Mouse (Mus musculus) MEL (cell line): Measurements from ENCODE around the gene Gm10644. TPM values are rescaled to one million over a fixed set of nuclear protein-coding genes. Genes with fewer than 3 reads are reported as not detected.

Source experiments
- DNase-seq: peaks from one replicate; pipeline ENCODE4 v3.0.0; 2011; ENCODE audit warnings: low read depth, low spot score
- H3K27ac ChIP-seq: 2 replicates; pipeline ENCODE4 v1.5.1; 2012; ENCODE audit warnings: low read depth, mild to moderate bottlenecking, control low read depth, low read length, moderate library complexity; ENCODE audit not compliant: control insufficient read depth
- H3K27me3 ChIP-seq, 2 experiments: fragments of 150-350 bp in 1 of 2; sonication (generic) in 1 of 2; 2 replicates each; pipeline ENCODE4 v1.6.1; 2012; ENCODE audit warnings: low read length in 2 of 2, mild to moderate bottlenecking in 2 of 2, improper control_type of control experiment in 1 of 2, moderate library complexity in 1 of 2; ENCODE audit not compliant: insufficient read depth in 2 of 2, control insufficient read depth in 1 of 2
- H3K36me3 ChIP-seq, 2 experiments: 2 replicates each; pipeline ENCODE4 v1.6.1; 2012 to 2014; ENCODE audit warnings: low read length in 2 of 2, improper control_type of control experiment in 1 of 2, inconsistent platforms in 1 of 2, mild to moderate bottlenecking in 1 of 2; ENCODE audit not compliant: insufficient read depth in 2 of 2, control insufficient read depth in 1 of 2
- H3K4me1 ChIP-seq, 2 experiments: fragments of 150-350 bp in 1 of 2; sonication (generic) in 1 of 2; 2 replicates each; pipeline ENCODE4 v1.6.1; 2012; ENCODE audit warnings: low read length in 2 of 2, improper control_type of control experiment in 1 of 2, mild to moderate bottlenecking in 1 of 2; ENCODE audit not compliant: insufficient read depth in 2 of 2, control insufficient read depth in 1 of 2
- H3K4me3 ChIP-seq, 2 experiments: fragments of 150-350 bp in 1 of 2; sonication (generic) in 1 of 2; 2 replicates each; pipeline ENCODE4 v1.5.1; 2012; ENCODE audit warnings: low read depth in 2 of 2, low read length in 2 of 2, mild to moderate bottlenecking in 2 of 2, moderate library complexity in 2 of 2, control low read depth in 1 of 2, improper control_type of control experiment in 1 of 2; ENCODE audit not compliant: control insufficient read depth in 1 of 2, insufficient read depth in 1 of 2
- H3K79me2 ChIP-seq: 2 replicates; pipeline ENCODE4 v1.6.1; 2012; ENCODE audit warnings: mild to moderate bottlenecking, low read length, moderate library complexity; ENCODE audit not compliant: control insufficient read depth, poor library complexity, insufficient read depth
- H3K9ac ChIP-seq: 2 replicates; pipeline ENCODE4 v1.6.1; 2012; ENCODE audit warnings: low read depth, mild to moderate bottlenecking, control low read depth, low read length, moderate library complexity; ENCODE audit not compliant: control insufficient read depth, poor library complexity, severe bottlenecking
- H3K9me3 ChIP-seq: fragments of 150-350 bp; sonication (generic); replicated peaks from 2 replicates; pipeline ENCODE4 v1.6.1; 2012; ENCODE audit warnings: mild to moderate bottlenecking, low read length, improper control_type of control experiment, moderate library complexity; ENCODE audit not compliant: insufficient read depth
- BHLHE40 ChIP-seq: IDR thresholded peaks from 2 replicates; pipeline ENCODE4 v1.6.1; 2012; ENCODE audit warnings: low read depth, mild to moderate bottlenecking, inconsistent platforms, low read length, improper control_type of control experiment, borderline replicate concordance
- CHD2 ChIP-seq: IDR thresholded peaks from 2 replicates; pipeline ENCODE4 v1.6.1; 2011; ENCODE audit warnings: low read length, improper control_type of control experiment
- ETS1 ChIP-seq: IDR thresholded peaks from 2 replicates; pipeline ENCODE4 v1.6.1; 2012; ENCODE audit warnings: low read depth, mild to moderate bottlenecking, inconsistent platforms, low read length, improper control_type of control experiment, moderate library complexity
- GATA1 ChIP-seq: IDR thresholded peaks from 2 replicates; pipeline ENCODE4 v1.6.1; 2011; ENCODE audit warnings: low read depth, low read length, improper control_type of control experiment
- JUND ChIP-seq: IDR thresholded peaks from 2 replicates; pipeline ENCODE4 v1.6.1; 2011; ENCODE audit warnings: low read depth, mild to moderate bottlenecking, improper control_type of control experiment, low read length
- MYC ChIP-seq: IDR thresholded peaks from 2 replicates; pipeline ENCODE4 v1.6.1; 2011; ENCODE audit warnings: low read depth, mild to moderate bottlenecking, low read length, improper control_type of control experiment, moderate library complexity
- POLR2AphosphoS2 ChIP-seq: IDR thresholded peaks from 2 replicates; pipeline ENCODE4 v1.6.1; 2011; ENCODE audit warnings: low read length, improper control_type of control experiment
- RAD21 ChIP-seq: IDR thresholded peaks from 2 replicates; pipeline ENCODE4 v1.6.1; 2011; ENCODE audit warnings: mild to moderate bottlenecking, low read depth, low read length, improper control_type of control experiment
- RCOR1 ChIP-seq: IDR thresholded peaks from 2 replicates; pipeline ENCODE4 v1.6.1; 2012; ENCODE audit warnings: low read depth, mild to moderate bottlenecking, inconsistent platforms, low read length, improper control_type of control experiment
- SMC3 ChIP-seq: IDR thresholded peaks from 2 replicates; pipeline ENCODE4 v1.6.1; 2011; ENCODE audit warnings: low read depth, low read length, improper control_type of control experiment
- TBP ChIP-seq: IDR thresholded peaks from 2 replicates; pipeline ENCODE4 v1.8.0; 2011; ENCODE audit warnings: low read depth, low read length, improper control_type of control experiment
- TCF12 ChIP-seq: IDR thresholded peaks from 2 replicates; pipeline ENCODE4 v1.6.1; 2014; ENCODE audit warnings: low read depth, mild to moderate bottlenecking, inconsistent platforms, low read length, improper control_type of control experiment, moderate library complexity
- USF1 ChIP-seq: IDR thresholded peaks from 2 replicates; pipeline ENCODE4 v1.6.1; 2014; ENCODE audit warnings: low read depth, mild to moderate bottlenecking, inconsistent platforms, low read length, improper control_type of control experiment, moderate library complexity
- ZC3H11A ChIP-seq: IDR thresholded peaks from 2 replicates; pipeline ENCODE4 v1.6.1; 2012; ENCODE audit warnings: low read depth, mild to moderate bottlenecking, inconsistent platforms, low read length, improper control_type of control experiment
- ZKSCAN1 ChIP-seq: IDR thresholded peaks from 2 replicates; pipeline ENCODE4 v1.6.1; 2012; ENCODE audit warnings: low read depth, mild to moderate bottlenecking, inconsistent platforms, low read length, improper control_type of control experiment, moderate library complexity
- ZMIZ1 ChIP-seq: IDR thresholded peaks from 2 replicates; pipeline ENCODE4 v1.6.1; 2012; ENCODE audit warnings: low read depth, mild to moderate bottlenecking, inconsistent platforms, low read length, improper control_type of control experiment, moderate library complexity
- ZNF384 ChIP-seq: IDR thresholded peaks from 2 replicates; pipeline ENCODE4 v1.6.1; 2012; ENCODE audit warnings: low read depth, mild to moderate bottlenecking, inconsistent platforms, low read length, improper control_type of control experiment
- polyA plus RNA-seq, 2 experiments: library from polyadenylated mRNA; stranded (reverse) in 1 of 2; unstranded in 1 of 2; fragments of >175 nt in 1 of 2; fragments of >200 nt in 1 of 2; gene quantifications; 2 replicates each; pipeline versions ENCODE4 v1.2.1 to v1.2.4; 2012; ENCODE audit warnings: low replicate concordance in 2 of 2, low read depth in 1 of 2; ENCODE audit not compliant: insufficient read length in 2 of 2, insufficient read depth in 1 of 2, missing spikeins in 1 of 2
- total RNA-seq: library from RNA; depleted of rRNA; stranded (reverse); fragments of 300-350 nt; gene quantifications from 2 replicates; pipeline ENCODE4 v1.2.3, GENCODE M21; 2012

Gene Gm10644
- total and polyA plus RNA-seq, 3 experiments = 0.35 to 0.49 TPM; not detected in 1

DNA sequence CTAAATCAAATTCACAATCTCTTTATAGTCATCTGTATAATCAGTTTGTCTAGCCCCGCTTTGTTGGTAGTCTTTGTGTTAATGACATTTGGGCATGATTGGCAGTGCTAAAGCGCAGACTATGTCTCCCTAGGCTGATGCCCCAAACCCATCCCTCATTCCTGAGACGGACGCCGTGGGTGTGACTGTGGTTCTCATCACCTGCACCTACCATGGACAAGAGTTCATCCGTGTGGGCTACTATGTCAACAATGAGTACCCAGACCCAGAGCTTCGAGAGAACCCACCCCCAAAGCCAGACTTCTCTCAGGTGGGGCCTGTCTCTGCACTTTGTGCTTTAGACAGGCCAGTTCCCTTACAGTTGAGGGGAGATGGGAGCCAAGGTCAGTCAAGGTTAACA lies 12.7 kb upstream of the Gm10644 start:
- peaks cover 0 to 5% of the 10 kb centered on the region in 2 experiments; a peak in 1 of 4 replicates for H3K4me1 ChIP-seq
- H3K9me3 ChIP-seq = no peaks in the 10 kb centered on the region
- no peak for DNase-seq
- H3K27ac ChIP-seq = no peak overlapping the region
- TF ChIP-seq SMC3 (no peak), USF1 (no peak), ZC3H11A (no peak), ZMIZ1 (no peak), GATA1 (no peak), ETS1 (no peak)
- H3K36me3 ChIP-seq = peaks cover 0 to 11% of the 10 kb centered on the region in 2 experiments; a peak in 2 of 4 replicates
- H3K9ac ChIP-seq = no peak overlapping the region
- H3K27me3 ChIP-seq = no peaks in the 10 kb centered on the region
- no peak overlapping the region for H3K4me3 ChIP-seq
- H3K79me2 ChIP-seq = no peaks in the 10 kb centered on the region; the same call in 1 of the 2 replicates

DNA sequence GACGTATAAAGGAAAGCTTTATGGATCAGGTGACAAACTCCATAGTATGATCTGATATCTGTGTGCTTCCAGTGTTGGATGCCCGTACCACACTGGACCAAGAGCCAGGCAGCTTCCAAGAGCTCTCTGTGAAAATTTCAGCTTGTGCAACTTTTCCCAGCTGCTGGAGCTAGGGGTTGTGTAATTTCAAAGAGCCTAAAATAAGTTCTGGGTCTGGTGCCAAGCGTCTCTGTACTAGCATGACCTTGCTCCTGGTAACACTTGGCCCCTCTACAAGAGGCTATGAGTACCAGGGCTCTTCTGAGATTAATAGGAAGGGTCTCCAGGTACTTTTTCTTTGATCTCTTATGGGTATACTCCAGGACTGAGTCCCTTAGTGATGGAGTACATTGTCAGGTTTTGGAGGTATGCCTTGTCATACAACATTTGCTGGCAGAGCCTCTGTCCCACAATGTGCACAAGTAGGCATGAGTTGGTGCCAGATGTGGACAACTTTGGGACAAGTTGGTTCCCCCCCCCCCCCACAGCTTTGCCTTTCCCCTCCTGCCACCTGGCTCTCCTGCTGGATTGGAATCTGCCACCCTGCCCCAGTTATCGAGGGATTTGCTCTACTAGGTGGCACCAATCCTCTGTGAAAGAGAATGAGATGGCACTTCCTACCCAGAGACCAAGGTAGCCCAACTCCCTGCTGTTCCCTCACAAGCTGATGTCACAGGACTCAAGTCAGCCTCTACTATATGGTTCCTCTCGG lies 9.2 kb upstream of the Gm10644 start:
- no peaks in the 10 kb centered on the region for H3K9me3 ChIP-seq
- H3K4me3 ChIP-seq = no peak overlapping the region
- no peaks in the 10 kb centered on the region for H3K27me3 ChIP-seq
- H3K27ac ChIP-seq = no peak overlapping the region
- TF ChIP-seq ZNF384 (no peak), GATA1 (no peak), TCF12 (no peak), ZKSCAN1 (no peak), CHD2 (no peak), ETS1 (no peak), TBP (no peak), JUND (no peak), MYC (no peak), RCOR1 (no peak), BHLHE40 (no peak), RAD21 (no peak), POLR2AphosphoS2 (no peak)
- no peak overlapping the region for H3K9ac ChIP-seq
- H3K4me1 ChIP-seq = no peaks in the 10 kb centered on the region
- DNase-seq = no peak
- H3K36me3 ChIP-seq = peaks cover 0 to 13% of the 10 kb centered on the region in 2 experiments; a peak in 2 of 4 replicates
- H3K79me2 ChIP-seq = no peaks in the 10 kb centered on the region
